Mouse (Mus musculus): Measurements from ENCODE around the gene F2rl1. TPM values are rescaled to one million over a fixed set of nuclear protein-coding genes. Genes with fewer than 3 reads are reported as not detected.

Gene F2rl1
- polyA plus RNA-seq, 1 experiment, result not detected

DNA sequence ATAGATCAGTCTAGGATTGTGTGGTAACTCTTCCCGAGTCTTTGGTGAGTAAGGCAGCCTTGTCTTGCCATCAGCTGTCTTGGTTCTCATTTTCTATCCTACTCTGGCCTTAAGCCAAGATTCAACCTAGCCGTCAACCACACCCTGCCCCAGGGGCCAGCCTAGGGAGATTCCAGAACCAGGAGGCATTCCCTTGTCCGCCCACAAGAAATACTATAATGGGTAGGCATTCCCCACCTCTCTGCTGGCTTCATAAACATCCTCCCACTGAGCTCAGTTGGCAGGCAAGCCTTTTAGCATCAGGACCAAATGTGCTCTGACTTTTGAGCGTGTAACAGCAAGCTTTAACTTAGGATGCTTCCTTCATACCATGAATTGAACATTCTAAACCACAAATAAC is 10.3 kb downstream of the F2rl1 start:
- H3K4me3 ChIP-seq (ENCODE audit: insufficient read depth, low read depth, low read length), result no peak overlapping the region
- no peaks in the 10 kb centered on the region for H3K4me1 ChIP-seq (ENCODE audit: control insufficient read depth, insufficient read depth, insufficient read length, low read length)
- H3K27ac ChIP-seq (replicated peaks; ENCODE audit: low read depth, low read length), result no peak overlapping the region

DNA sequence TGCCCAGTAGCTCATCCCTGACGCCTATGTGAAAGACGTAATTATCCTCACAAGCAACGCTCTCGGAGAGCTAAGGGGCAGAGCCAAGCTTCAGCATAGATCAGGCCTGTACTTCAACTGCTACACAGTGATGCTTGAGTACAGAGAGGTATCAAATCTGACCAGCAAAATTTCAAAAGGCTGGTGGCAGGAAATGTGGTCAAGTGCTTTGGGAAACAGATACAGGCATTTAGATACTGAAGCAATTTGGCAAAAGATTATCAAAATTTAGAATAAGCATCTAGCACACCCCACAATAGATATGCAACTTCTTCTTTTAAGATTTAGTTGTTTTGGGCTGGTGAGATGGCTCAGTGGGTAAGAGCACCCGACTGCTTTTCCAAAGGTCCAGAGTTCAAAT is 15.0 kb downstream of the F2rl1 start:
- no peak overlapping the region for H3K27ac ChIP-seq (replicated peaks; ENCODE audit: low read depth, low read length)
- H3K4me1 ChIP-seq (ENCODE audit: control insufficient read depth, insufficient read depth, insufficient read length, low read length), result no peaks in the 10 kb centered on the region
- H3K4me3 ChIP-seq (ENCODE audit: insufficient read depth, low read depth, low read length), result no peak overlapping the region

DNA sequence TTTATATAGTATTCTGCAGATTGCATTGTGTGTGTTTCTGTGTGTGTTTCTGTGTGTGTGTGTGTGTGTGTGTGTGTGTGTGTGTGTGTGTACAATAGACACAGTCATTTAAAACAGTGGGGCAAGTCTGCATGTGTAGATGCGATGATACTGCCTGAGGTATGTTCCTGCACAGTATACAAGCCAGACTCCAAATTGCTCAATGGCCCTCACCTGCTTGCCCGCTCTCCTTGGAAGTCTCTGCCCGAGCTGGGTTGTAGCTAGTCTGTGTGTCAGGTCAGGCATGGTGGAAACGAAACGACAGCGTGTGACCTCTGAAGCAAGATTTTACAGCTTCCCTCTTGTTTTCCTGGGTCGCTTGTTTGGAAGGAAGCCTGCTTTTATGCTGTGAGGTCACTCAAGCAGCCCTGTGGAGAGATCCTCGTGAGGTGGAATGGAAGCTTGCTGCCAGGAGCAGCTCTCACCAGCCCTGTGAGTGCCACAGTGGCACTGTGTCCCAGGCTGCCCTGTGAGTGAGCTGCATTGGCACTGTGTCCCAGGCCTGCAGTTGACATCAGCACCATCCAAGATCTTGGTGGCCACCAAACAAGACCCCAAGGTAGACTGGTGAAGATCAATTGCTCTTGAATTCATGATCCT is 21.6 kb downstream of the F2rl1 start:
- Histone ChIP-seq H3K4me3 (ENCODE audit: insufficient read depth, low read depth, low read length) (no peak overlapping the region), H3K4me1 (ENCODE audit: control insufficient read depth, insufficient read depth, insufficient read length, low read length) (no peaks in the 10 kb centered on the region), H3K27ac (replicated peaks; ENCODE audit: low read depth, low read length) (no peak overlapping the region)

DNA sequence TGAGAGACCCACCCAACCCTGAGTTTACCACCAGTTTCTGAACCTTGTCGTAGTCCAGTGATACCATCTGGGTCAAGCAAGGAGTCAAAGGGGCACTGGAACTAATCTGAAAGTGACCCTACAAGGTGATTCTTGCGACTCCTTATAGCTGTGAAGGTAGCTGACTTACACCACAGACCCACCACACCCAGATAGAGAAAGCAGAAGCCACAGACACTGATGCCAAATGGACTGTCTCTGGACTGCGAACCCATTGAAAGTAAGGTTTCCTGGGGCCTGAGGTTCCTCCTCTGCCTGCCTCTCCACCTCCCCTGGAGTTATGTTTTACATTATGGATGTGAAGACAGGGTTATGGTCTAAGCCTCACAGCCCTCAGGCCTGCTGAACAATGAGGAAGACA is 28.4 kb downstream of the F2rl1 start:
- H3K4me3 ChIP-seq (ENCODE audit: insufficient read depth, low read depth, low read length), result no peak overlapping the region
- no peak overlapping the region for H3K27ac ChIP-seq (replicated peaks; ENCODE audit: low read depth, low read length)
- H3K4me1 ChIP-seq (ENCODE audit: control insufficient read depth, insufficient read depth, insufficient read length, low read length), result peaks cover 3% of the 10 kb centered on the region; the same call in 1 of the 2 replicates

DNA sequence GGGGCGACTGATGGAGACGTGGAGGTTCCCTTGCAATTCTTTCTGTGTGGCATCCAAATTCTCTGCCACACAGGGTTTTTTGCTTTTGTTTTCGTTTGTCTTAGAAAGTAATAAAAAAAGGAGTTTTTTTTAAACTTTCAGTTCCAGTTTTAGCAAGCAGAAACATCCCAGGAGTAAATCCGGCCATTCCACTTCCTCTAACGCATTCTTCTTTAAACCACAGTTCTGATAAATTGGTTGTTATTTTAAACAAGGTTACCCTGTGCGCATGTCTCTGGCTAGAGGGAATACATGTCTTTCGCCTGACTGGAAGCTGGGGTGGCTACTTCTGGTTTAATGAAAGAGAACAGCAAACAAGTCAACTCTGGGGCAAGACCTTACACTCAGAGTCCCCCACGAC is 30.2 kb downstream of the F2rl1 start:
- Histone ChIP-seq H3K4me1 (ENCODE audit: control insufficient read depth, insufficient read depth, insufficient read length, low read length) (peaks cover 3% of the 10 kb centered on the region; the same call in 1 of the 2 replicates), H3K27ac (replicated peaks; ENCODE audit: low read depth, low read length) (no peak overlapping the region), H3K4me3 (ENCODE audit: insufficient read depth, low read depth, low read length) (no peak overlapping the region)

DNA sequence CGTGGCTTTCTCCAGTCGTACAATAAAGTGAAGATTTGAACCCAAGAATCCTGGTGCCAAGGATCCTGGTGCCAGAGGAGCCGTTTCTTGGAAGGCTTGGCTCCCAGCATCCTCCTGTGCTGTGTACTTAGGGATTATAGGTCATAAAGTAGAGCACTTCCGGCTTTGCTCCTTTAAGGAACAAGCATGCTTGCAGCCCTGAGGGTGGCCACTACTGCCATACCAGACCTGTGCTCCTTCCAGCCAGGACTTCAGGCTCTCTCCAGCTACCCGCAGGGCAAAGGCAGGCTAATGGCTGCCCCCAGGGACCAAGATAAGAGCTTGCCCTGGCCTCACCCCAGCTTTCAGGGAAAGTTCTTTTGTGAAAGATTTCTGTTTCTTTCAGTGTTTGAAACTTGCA is 31.7 kb downstream of the F2rl1 start:
- H3K27ac ChIP-seq (replicated peaks; ENCODE audit: low read depth, low read length), result no peak overlapping the region
- peaks cover 3% of the 10 kb centered on the region; the same call in 1 of the 2 replicates for H3K4me1 ChIP-seq (ENCODE audit: control insufficient read depth, insufficient read depth, insufficient read length, low read length)
- H3K4me3 ChIP-seq (ENCODE audit: insufficient read depth, low read depth, low read length), result no peak overlapping the region

DNA sequence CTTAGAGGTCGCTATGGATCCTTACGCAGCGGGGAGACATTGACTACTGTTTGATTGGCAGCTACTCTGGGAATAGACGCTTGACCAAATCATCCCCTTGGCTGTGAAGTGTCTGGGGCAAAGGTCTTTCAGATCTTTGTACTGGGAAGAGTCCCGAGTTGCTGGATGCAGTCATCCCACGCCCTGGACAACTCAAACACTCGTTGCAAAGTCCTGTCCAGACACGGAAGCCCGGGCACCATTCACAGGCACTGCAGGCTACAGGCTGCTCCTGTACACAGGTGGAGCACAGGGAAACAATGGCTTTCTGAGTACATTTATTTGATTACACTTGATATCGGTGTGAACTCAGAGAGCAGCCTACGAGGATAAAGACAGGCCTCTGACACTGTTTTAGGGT is 33.7 kb downstream of the F2rl1 start:
- Histone ChIP-seq H3K27ac (replicated peaks; ENCODE audit: low read depth, low read length) (no peak overlapping the region), H3K4me3 (ENCODE audit: insufficient read depth, low read depth, low read length) (no peak overlapping the region), H3K4me1 (ENCODE audit: control insufficient read depth, insufficient read depth, insufficient read length, low read length) (peaks cover 3% of the 10 kb centered on the region; the same call in 1 of the 2 replicates)

DNA sequence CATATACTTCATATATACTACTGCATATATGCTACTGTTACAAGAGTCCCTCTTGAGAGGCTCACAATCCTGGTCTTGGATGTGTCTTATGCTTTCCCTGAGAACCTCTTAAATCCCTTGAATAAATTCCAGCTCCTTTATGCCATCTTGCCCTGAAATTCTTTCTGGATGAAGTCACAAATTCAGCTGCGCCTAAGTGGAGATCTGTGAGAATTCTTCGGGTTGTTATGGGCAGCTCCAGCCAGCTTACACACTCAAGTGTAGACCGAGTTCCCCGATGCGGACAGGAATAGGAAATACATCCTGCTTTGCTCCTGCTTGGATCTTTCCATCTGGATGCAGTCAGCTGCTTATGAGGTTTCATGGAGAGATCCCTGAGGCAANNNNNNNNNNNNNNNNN is 40.4 kb downstream of the F2rl1 start:
- H3K4me3 ChIP-seq (ENCODE audit: insufficient read depth, low read depth, low read length), result no peak overlapping the region
- no peaks in the 10 kb centered on the region for H3K4me1 ChIP-seq (ENCODE audit: control insufficient read depth, insufficient read depth, insufficient read length, low read length)
- no peak overlapping the region for H3K27ac ChIP-seq (replicated peaks; ENCODE audit: low read depth, low read length)

DNA sequence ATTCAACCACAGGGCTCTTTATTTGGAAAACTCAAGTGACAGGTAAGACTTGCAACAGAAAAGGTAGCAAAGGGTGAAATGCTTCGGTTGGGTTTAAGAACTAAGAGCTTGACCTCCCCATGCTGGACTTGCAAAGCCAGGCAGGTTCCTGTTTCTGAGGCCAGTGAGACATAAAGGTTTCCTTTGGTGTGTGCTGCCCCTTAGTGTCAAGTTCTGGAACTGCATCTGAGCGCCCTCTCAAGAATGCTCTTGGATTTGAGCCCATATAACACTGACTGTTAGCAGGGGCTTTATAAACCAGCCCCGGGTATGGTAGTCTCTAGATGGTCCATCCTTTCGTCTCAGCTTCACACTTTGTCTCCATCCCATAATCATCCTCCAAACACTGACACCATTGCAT is 43.6 kb downstream of the F2rl1 start:
- Histone ChIP-seq H3K4me3 (ENCODE audit: insufficient read depth, low read depth, low read length) (no peak overlapping the region), H3K4me1 (ENCODE audit: control insufficient read depth, insufficient read depth, insufficient read length, low read length) (no peaks in the 10 kb centered on the region), H3K27ac (replicated peaks; ENCODE audit: low read depth, low read length) (no peak overlapping the region)

DNA sequence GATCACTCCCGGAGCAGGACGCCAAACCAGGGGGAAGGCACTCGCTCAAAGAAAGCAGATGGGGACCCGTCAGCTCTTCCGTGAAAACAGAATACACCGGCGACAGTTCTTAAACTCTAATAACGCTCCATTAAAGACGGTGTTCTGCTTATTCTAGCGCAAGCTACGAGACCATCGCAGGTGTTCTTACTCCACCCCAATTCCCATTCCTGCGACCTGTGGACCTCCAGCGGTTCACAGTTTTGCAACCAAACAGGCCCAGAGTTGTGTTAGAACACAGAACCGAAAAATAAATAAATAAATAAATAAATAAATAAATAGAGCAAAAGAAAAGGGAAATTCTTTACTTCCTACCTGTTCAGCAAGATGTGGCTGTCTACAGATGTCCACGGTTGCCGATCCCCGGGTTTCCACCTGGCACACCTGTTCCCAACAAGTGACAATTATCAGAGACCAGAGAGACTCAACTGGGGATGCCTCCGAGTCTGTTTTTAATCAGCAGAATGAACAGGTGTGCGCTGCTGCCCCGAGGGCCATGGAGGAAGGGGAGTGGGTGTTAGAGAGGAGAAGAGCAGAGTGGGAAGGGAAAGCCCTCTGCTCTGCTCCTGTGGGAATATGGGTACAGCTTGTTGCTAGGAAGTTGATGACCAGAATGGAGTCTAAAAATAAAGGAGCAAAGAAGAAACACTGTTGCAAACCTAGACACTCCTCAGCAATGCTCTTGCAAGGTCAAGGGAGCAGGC is 46.2 kb downstream of the F2rl1 start, which contains the start of gene S100z:
Gene S100z (minus strand): TSS at position 51 of the 743 bp plus-strand sequence.
- Histone ChIP-seq H3K27ac (replicated peaks; ENCODE audit: low read depth, low read length) (no peak within 1 kb of the TSS), H3K4me3 (ENCODE audit: insufficient read depth, low read depth, low read length) (no peak within 1 kb of the TSS), H3K4me1 (ENCODE audit: control insufficient read depth, insufficient read depth, insufficient read length, low read length) (no peaks in the 10 kb centered on the region)

DNA sequence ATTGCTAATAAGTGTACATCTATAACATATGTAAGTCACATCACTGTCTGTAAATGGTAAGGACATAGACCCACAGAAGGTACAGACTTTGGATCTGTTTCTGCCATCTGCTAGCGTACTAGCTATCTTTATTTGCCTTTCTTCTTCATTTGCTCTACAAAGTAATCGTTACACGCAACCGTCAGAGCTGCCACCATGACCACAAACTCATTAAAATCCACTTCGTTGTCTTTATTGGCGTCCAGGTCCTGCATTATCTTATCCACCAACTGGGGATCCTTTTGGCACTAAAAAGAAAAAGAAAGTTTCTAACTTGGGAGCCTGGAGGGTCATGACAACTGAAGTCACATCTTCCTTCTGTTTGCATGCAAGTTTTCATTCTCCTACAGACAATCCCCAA is 47.9 kb downstream of the F2rl1 start:
- Histone ChIP-seq H3K4me1 (ENCODE audit: control insufficient read depth, insufficient read depth, insufficient read length, low read length) (no peaks in the 10 kb centered on the region), H3K4me3 (ENCODE audit: insufficient read depth, low read depth, low read length) (no peak overlapping the region), H3K27ac (replicated peaks; ENCODE audit: low read depth, low read length) (no peak overlapping the region)

DNA sequence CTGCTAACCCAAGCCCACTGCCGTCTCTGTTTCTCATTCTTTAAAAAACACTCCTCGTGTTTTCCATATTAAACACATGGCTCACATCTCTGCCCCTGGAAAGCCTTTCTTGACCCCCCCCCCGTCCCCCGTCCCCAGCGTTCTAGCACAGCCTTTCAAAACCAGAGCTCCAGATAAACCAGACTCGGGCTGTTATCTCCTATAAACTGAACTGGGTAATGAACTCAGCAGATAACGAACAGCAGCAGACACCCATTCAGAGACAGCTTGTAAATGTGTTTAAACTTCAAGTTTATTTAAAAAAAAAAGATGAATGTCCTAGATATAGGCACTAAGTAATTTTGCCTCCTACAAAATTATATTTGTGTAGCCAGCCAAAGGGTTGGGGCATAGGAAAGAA is 49.9 kb downstream of the F2rl1 start:
- H3K4me1 ChIP-seq (ENCODE audit: control insufficient read depth, insufficient read depth, insufficient read length, low read length), result no peaks in the 10 kb centered on the region
- H3K27ac ChIP-seq (replicated peaks; ENCODE audit: low read depth, low read length), result no peak overlapping the region
- no peak overlapping the region for H3K4me3 ChIP-seq (ENCODE audit: insufficient read depth, low read depth, low read length)

DNA sequence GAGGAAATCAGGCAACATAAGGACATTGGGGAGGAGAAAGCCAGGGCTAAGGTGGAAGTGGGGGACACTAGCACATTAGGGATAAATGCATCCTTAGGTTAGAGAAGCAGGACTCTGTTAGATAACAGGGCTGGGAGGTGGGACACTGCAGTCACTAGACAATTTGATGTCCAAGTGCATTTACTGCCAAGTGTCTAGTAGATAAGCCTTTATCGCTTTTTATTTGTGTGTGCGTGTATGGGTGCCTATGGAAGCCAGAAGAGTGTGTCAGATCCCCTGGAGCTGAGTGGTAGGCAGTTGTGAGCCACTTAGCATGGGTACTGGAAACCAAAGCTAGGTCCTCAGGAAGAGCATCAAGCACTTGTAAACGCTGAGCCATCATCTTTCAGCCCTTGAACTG is 50.7 kb downstream of the F2rl1 start:
- Histone ChIP-seq H3K27ac (replicated peaks; ENCODE audit: low read depth, low read length) (no peak overlapping the region), H3K4me3 (ENCODE audit: insufficient read depth, low read depth, low read length) (no peak overlapping the region)

DNA sequence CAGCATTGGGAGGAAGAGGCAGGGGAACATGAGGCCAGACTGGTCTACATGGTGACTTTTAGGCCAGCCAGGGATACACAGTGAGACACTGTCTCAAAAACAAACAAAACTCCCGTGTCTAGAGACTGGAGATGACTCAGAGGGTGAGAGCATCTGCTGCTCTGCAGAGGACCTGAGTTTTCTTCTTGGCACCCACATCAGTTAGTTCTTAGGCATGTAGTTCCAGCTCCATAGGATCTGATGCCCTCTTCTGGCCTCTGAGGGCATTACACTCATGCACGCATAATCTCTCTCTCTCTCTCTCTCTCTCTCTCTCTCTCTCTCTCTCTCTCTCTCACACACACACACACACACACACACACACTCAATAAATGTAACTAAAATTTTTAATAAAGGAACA is 54.1 kb downstream of the F2rl1 start:
- Histone ChIP-seq H3K4me1 (ENCODE audit: control insufficient read depth, insufficient read depth, insufficient read length, low read length) (no peaks in the 10 kb centered on the region), H3K4me3 (ENCODE audit: insufficient read depth, low read depth, low read length) (no peak overlapping the region), H3K27ac (replicated peaks; ENCODE audit: low read depth, low read length) (no peak overlapping the region)

More for the DNA sequence above, 50.7 kb downstream of the F2rl1 start:
- H3K4me1 ChIP-seq (ENCODE audit: control insufficient read depth, insufficient read depth, insufficient read length, low read length), result no peaks in the 10 kb centered on the region
